Mouse (Mus musculus): ENCODE measurements around the gene Itih4. TPM values are rescaled to one million over a fixed set of nuclear protein-coding genes. Genes with fewer than 3 reads are reported as not detected.
A peak's percentile ranks its signal among the peaks of the same experiment; 100 is the strongest.

The Itih4 gene
- polyA plus RNA-seq, 1 experiment from 2014 or later, result 0.16 TPM

DNA sequence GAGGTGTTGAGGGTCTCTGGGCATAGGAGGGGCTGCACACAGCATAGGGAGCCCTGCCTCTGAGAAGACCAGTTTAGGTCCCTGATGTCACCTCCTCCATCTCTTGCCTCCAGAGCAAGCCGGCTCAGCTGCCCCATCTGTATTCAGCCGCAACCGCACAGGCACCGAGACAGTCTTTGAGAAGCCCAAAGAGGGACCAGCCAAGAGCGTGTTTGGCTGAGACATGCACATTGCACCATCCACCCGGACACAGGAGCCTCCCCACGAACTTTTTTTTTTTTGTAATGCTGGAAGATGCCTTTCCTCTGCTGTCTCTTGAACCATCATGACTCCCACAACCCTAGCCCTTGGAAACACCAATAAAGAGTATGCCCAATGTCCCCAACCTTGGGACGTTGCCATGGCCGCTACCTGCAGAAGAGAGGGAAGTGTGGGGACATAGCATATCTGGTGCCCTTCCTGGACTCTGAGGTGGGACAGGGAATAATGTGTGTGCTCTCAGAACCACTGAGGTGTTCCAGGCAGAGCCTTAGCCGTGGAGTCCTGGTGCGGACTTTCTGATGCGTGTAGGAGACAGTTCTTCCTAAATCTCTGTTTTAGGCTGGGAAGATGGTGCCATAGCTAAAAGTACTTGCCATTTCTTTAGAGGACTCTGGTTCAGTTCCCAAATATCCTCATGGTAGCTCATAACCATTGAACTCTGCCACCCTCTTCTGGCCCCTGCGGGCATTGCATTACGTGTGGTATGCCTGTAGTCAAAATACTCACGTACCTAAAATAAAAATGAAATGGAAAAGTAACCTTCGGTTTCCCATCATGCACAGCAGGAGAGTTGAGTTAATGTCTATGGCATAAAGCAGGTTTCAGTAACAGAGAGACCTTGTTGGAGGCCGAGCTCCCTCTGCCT lies 5.2 kb upstream of the Itih4 start:
- H3K4me1 ChIP-seq (replicated peaks; ENCODE audit: control insufficient read depth, insufficient read depth, low read length), result 0 out of 2 replicates have a peak, but pooled peaks cover 2% of the 10 kb centered on the region
- H3K9me3 ChIP-seq (ENCODE audit: control insufficient read depth), result no peaks in the 10 kb centered on the region
- no peak overlapping the region for H3K27ac ChIP-seq (ENCODE audit: low read depth, low read length)
- TF ChIP-seq CTCF (IDR thresholded peaks at IDR 0.05; ENCODE audit: low read depth), result peak; percentile 79
- no peak overlapping the region for H3K9ac ChIP-seq (ENCODE audit: low read depth, low read length)
- no peaks in the 10 kb centered on the region for H3K36me3 ChIP-seq (ENCODE audit: control insufficient read depth, insufficient read depth)
- no peak for ATAC-seq
- H3K4me3 ChIP-seq (ENCODE audit: low read depth, low read length), result no peak overlapping the region
- H3K4me2 ChIP-seq (replicated peaks; ENCODE audit: low read depth), result no peak overlapping the region
- WGBS, result 83% methylated on average over 17 of the region's 17 CpGs
- no peaks in the 10 kb centered on the region for H3K27me3 ChIP-seq (replicated peaks; ENCODE audit: control insufficient read depth, insufficient read depth, low read length)

DNA sequence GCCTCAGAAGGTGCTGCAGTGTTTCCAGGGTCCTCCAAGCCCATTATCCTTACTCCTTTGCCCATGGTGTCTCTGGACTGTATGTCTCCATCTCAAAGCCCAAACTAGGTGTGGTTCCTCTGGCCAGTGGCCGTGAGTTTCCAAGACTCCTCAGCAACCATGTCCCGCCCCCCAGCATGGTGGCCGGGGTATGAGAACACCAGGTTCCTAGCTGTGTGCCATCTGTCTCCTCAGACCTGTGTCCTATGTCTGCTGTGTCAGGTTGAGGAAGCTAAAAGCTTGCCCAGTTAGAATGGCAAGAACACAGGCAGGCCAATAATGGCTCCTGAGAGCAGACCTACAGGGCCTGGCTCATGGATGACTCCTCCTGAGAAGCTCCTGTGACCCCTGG lies 4.6 kb upstream of the Itih4 start:
- Histone ChIP-seq H3K9me3 (ENCODE audit: control insufficient read depth) (no peaks in the 10 kb centered on the region), H3K4me2 (replicated peaks; ENCODE audit: low read depth) (no peak overlapping the region), H3K4me3 (ENCODE audit: low read depth, low read length) (no peak overlapping the region), H3K27ac (ENCODE audit: low read depth, low read length) (no peak overlapping the region), H3K36me3 (ENCODE audit: control insufficient read depth, insufficient read depth) (no peaks in the 10 kb centered on the region), H3K9ac (ENCODE audit: low read depth, low read length) (no peak overlapping the region), H3K4me1 (replicated peaks; ENCODE audit: control insufficient read depth, insufficient read depth, low read length) (0 out of 2 replicates have a peak, but pooled peaks cover 3% of the 10 kb centered on the region), H3K27me3 (replicated peaks; ENCODE audit: control insufficient read depth, insufficient read depth, low read length) (no peaks in the 10 kb centered on the region)
- no peak for TF ChIP-seq CTCF (IDR thresholded peaks at IDR 0.05; ENCODE audit: low read depth)
- ATAC-seq, result no peak
- WGBS, result 96% methylated on average over 3 of the region's 3 CpGs

DNA sequence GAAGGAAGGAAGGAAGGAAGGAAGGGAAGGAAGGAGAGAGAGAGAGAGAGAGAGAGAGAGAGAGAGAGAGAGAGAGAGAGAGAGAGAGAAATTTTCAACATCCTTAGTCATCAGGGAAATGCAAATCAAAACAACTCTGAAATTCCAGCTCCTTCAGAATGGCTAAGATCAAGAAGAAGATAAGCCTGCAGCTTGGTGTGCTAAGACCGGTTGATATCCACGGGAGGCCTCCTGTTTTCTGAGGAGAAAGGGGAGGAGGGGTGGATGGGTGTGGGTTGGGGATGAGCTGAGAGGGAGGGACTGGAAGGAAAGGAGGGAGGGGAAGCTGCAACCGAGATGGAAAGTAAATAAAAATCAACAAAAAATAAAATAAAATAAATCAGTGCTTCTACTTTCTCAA lies 978 bp upstream of the Itih4 start:
- Histone ChIP-seq H3K4me1 (replicated peaks; ENCODE audit: control insufficient read depth, insufficient read depth, low read length) (peaks cover 6% of the 10 kb centered on the region; the same call in 1 of the 2 replicates), H3K36me3 (ENCODE audit: control insufficient read depth, insufficient read depth) (no peaks in the 10 kb centered on the region), H3K27me3 (replicated peaks; ENCODE audit: control insufficient read depth, insufficient read depth, low read length) (no peaks in the 10 kb centered on the region), H3K9me3 (ENCODE audit: control insufficient read depth) (no peaks in the 10 kb centered on the region), H3K4me3 (ENCODE audit: low read depth, low read length) (no peak overlapping the region), H3K9ac (ENCODE audit: low read depth, low read length) (no peak overlapping the region), H3K27ac (ENCODE audit: low read depth, low read length) (no peak overlapping the region), H3K4me2 (replicated peaks; ENCODE audit: low read depth) (no peak overlapping the region)
- TF ChIP-seq CTCF (IDR thresholded peaks at IDR 0.05; ENCODE audit: low read depth), result no peak
- WGBS, result 6% methylated on average over 3 of the region's 3 CpGs
- ATAC-seq, result no peak

GRCm38 (mm10) chr14:30888271-30888732 lies 2.0 kb downstream of the Itih4 start:
- H3K4me3 ChIP-seq (ENCODE audit: low read depth, low read length), result no peak overlapping the region
- no peak overlapping the region for H3K27ac ChIP-seq (ENCODE audit: low read depth, low read length)
- H3K4me2 ChIP-seq (replicated peaks; ENCODE audit: low read depth), result peak overlapping the region; percentile 38; the same call in 1 of the 2 replicates
- H3K9ac ChIP-seq (ENCODE audit: low read depth, low read length), result no peak overlapping the region
- no peaks in the 10 kb centered on the region for H3K27me3 ChIP-seq (replicated peaks; ENCODE audit: control insufficient read depth, insufficient read depth, low read length)
- peak; percentile 67 for TF ChIP-seq CTCF (IDR thresholded peaks at IDR 0.05; ENCODE audit: low read depth)
- H3K9me3 ChIP-seq (ENCODE audit: control insufficient read depth), result no peaks in the 10 kb centered on the region
- peaks cover 6% of the 10 kb centered on the region; the same call in 1 of the 2 replicates for H3K4me1 ChIP-seq (replicated peaks; ENCODE audit: control insufficient read depth, insufficient read depth, low read length)
- under 1% methylated on average over 9 of the region's 9 CpGs for WGBS
- no peaks in the 10 kb centered on the region for H3K36me3 ChIP-seq (ENCODE audit: control insufficient read depth, insufficient read depth)
- ATAC-seq, result 0 out of 2 replicates have a peak, but pooled peaks have one; percentile 41

DNA sequence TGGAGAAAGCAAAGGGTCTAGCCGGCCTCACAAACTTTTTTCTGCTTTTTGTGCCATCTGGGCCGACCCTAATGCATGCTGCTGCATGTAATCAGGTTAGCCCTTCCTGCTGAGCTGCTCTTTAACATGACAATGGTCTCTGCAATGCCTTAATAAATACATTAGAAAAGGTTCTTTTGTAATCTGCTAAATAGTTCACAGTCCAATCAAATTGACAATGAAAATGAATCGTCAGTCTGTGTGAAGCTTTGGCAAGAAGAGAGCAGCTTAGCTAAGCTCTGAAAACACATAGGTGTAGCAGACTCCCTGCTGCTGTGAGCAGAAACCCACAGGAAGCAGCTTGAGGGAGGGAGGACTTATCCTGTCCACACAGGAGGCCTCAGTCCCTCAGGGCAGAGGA lies 13.7 kb downstream of the Itih4 start:
- H3K9ac ChIP-seq (ENCODE audit: low read depth, low read length), result no peak overlapping the region
- H3K4me2 ChIP-seq (replicated peaks; ENCODE audit: low read depth), result no peak overlapping the region
- H3K4me1 ChIP-seq (replicated peaks; ENCODE audit: control insufficient read depth, insufficient read depth, low read length), result no peaks in the 10 kb centered on the region
- H3K27ac ChIP-seq (ENCODE audit: low read depth, low read length), result no peak overlapping the region
- no peaks in the 10 kb centered on the region for H3K36me3 ChIP-seq (ENCODE audit: control insufficient read depth, insufficient read depth)
- no peaks in the 10 kb centered on the region for H3K9me3 ChIP-seq (ENCODE audit: control insufficient read depth)
- H3K4me3 ChIP-seq (ENCODE audit: low read depth, low read length), result no peak overlapping the region
- H3K27me3 ChIP-seq (replicated peaks; ENCODE audit: control insufficient read depth, insufficient read depth, low read length), result no peaks in the 10 kb centered on the region
- WGBS, result 59% methylated on average over 3 of the region's 3 CpGs
- ATAC-seq, result no peak
- TF ChIP-seq CTCF (IDR thresholded peaks at IDR 0.05; ENCODE audit: low read depth), result no peak

GRCm38 (mm10) chr14:30902628-30903027 lies 16.4 kb downstream of the Itih4 start:
- 82% methylated on average over 5 of the region's 5 CpGs for WGBS
- no peaks in the 10 kb centered on the region for H3K4me1 ChIP-seq (replicated peaks; ENCODE audit: control insufficient read depth, insufficient read depth, low read length)
- no peaks in the 10 kb centered on the region for H3K36me3 ChIP-seq (ENCODE audit: control insufficient read depth, insufficient read depth)
- H3K4me2 ChIP-seq (replicated peaks; ENCODE audit: low read depth), result no peak overlapping the region
- no peaks in the 10 kb centered on the region for H3K9me3 ChIP-seq (ENCODE audit: control insufficient read depth)
- no peaks in the 10 kb centered on the region for H3K27me3 ChIP-seq (replicated peaks; ENCODE audit: control insufficient read depth, insufficient read depth, low read length)
- no peak for TF ChIP-seq CTCF (IDR thresholded peaks at IDR 0.05; ENCODE audit: low read depth)
- no peak for ATAC-seq
- no peak overlapping the region for H3K27ac ChIP-seq (ENCODE audit: low read depth, low read length)
- H3K9ac ChIP-seq (ENCODE audit: low read depth, low read length), result no peak overlapping the region
- H3K4me3 ChIP-seq (ENCODE audit: low read depth, low read length), result no peak overlapping the region

All from intestine, postnatal 0 days (tissue).